Mouse (Mus musculus): ENCODE measurements around the gene S100a2. TPM values are rescaled to one million over a fixed set of nuclear protein-coding genes. Genes with fewer than 3 reads are reported as not detected.
A peak's percentile ranks its signal among the peaks of the same experiment; 100 is the strongest.

The S100a2 gene
- polyA plus RNA-seq, 1 experiment from 2014 or later: not detected

GRCm38 (mm10) chr3:90617586-90617985 is 27.5 kb downstream of the S100a2 start:
- Histone ChIP-seq H3K9me3 (ENCODE audit: control insufficient read depth, low read length) (no peaks in the 10 kb centered on the region), H3K27ac (ENCODE audit: low read depth, low read length) (no peak overlapping the region), H3K36me3 (ENCODE audit: control insufficient read depth, insufficient read depth, low read length) (no peaks in the 10 kb centered on the region), H3K4me2 (ENCODE audit: low read depth) (no peak overlapping the region), H3K27me3 (ENCODE audit: control insufficient read depth, insufficient read depth, low read length) (no peaks in the 10 kb centered on the region), H3K4me3 (ENCODE audit: low read depth, low read length) (no peak overlapping the region), H3K9ac (ENCODE audit: low read length) (no peak overlapping the region), H3K4me1 (ENCODE audit: control insufficient read depth, insufficient read depth, low read length) (no peaks in the 10 kb centered on the region)
- DNase-seq (ENCODE audit: low spot score) (no peak), ATAC-seq (ENCODE audit: insufficient read depth, low FRiP score, low TSS enrichment) (no peak)
- WGBS: 7% methylated on average over 1 of the region's 1 CpGs

- ATAC-seq (ENCODE audit: insufficient read depth, low FRiP score, low TSS enrichment): no peak
- Histone ChIP-seq H3K36me3 (ENCODE audit: control insufficient read depth, insufficient read depth, low read length) (no peaks in the 10 kb centered on the region), H3K9ac (ENCODE audit: low read length) (no peak overlapping the region), H3K27ac (ENCODE audit: low read depth, low read length) (no peak overlapping the region), H3K4me2 (ENCODE audit: low read depth) (no peak overlapping the region), H3K9me3 (ENCODE audit: control insufficient read depth, low read length) (no peaks in the 10 kb centered on the region), H3K4me1 (ENCODE audit: control insufficient read depth, insufficient read depth, low read length) (peaks cover 6% of the 10 kb centered on the region), H3K4me3 (ENCODE audit: low read depth, low read length) (no peak overlapping the region), H3K27me3 (ENCODE audit: control insufficient read depth, insufficient read depth, low read length) (no peaks in the 10 kb centered on the region)
- no peak for DNase-seq (ENCODE audit: low spot score)
- 61% methylated on average over 7 of the region's 7 CpGs for WGBS
These were observed 31.5 kb downstream of the S100a2 start for GRCm38 (mm10) chr3:90621552-90621951.

GRCm38 (mm10) chr3:90623435-90624071 is 33.5 kb downstream of the S100a2 start:
- Histone ChIP-seq H3K9ac (ENCODE audit: low read length) (no peak overlapping the region), H3K27ac (ENCODE audit: low read depth, low read length) (no peak overlapping the region), H3K27me3 (ENCODE audit: control insufficient read depth, insufficient read depth, low read length) (no peaks in the 10 kb centered on the region), H3K4me1 (ENCODE audit: control insufficient read depth, insufficient read depth, low read length) (peaks cover 6% of the 10 kb centered on the region), H3K9me3 (ENCODE audit: control insufficient read depth, low read length) (no peaks in the 10 kb centered on the region), H3K4me3 (ENCODE audit: low read depth, low read length) (no peak overlapping the region), H3K4me2 (ENCODE audit: low read depth) (no peak overlapping the region), H3K36me3 (ENCODE audit: control insufficient read depth, insufficient read depth, low read length) (no peaks in the 10 kb centered on the region)
- ATAC-seq (ENCODE audit: insufficient read depth, low FRiP score, low TSS enrichment) (peak; percentile 58), DNase-seq (ENCODE audit: low spot score) (peak; percentile 43)
- WGBS: 13% methylated on average over 2 of the region's 2 CpGs

- DNase-seq (ENCODE audit: low spot score): no peak
- peaks cover 6% of the 10 kb centered on the region for H3K4me1 ChIP-seq (ENCODE audit: control insufficient read depth, insufficient read depth, low read length)
- no peak overlapping the region for H3K9ac ChIP-seq (ENCODE audit: low read length)
- H3K4me2 ChIP-seq (ENCODE audit: low read depth): no peak overlapping the region
- no peaks in the 10 kb centered on the region for H3K27me3 ChIP-seq (ENCODE audit: control insufficient read depth, insufficient read depth, low read length)
- no peak overlapping the region for H3K27ac ChIP-seq (ENCODE audit: low read depth, low read length)
- H3K36me3 ChIP-seq (ENCODE audit: control insufficient read depth, insufficient read depth, low read length): no peaks in the 10 kb centered on the region
- no peak for ATAC-seq (ENCODE audit: insufficient read depth, low FRiP score, low TSS enrichment)
- WGBS: 75% methylated on average over 5 of the region's 5 CpGs
- no peaks in the 10 kb centered on the region for H3K9me3 ChIP-seq (ENCODE audit: control insufficient read depth, low read length)
- H3K4me3 ChIP-seq (ENCODE audit: low read depth, low read length): no peak overlapping the region
These were observed 35.4 kb downstream of the S100a2 start for GRCm38 (mm10) chr3:90625496-90625895.

GRCm38 (mm10) chr3:90626266-90627021 is 36.4 kb downstream of the S100a2 start:
- Histone ChIP-seq H3K27me3 (ENCODE audit: control insufficient read depth, insufficient read depth, low read length) (no peaks in the 10 kb centered on the region), H3K27ac (ENCODE audit: low read depth, low read length) (no peak overlapping the region), H3K9me3 (ENCODE audit: control insufficient read depth, low read length) (no peaks in the 10 kb centered on the region), H3K36me3 (ENCODE audit: control insufficient read depth, insufficient read depth, low read length) (no peaks in the 10 kb centered on the region), H3K4me2 (ENCODE audit: low read depth) (no peak overlapping the region), H3K4me3 (ENCODE audit: low read depth, low read length) (no peak overlapping the region), H3K9ac (ENCODE audit: low read length) (no peak overlapping the region), H3K4me1 (ENCODE audit: control insufficient read depth, insufficient read depth, low read length) (peaks cover 6% of the 10 kb centered on the region)
- 85% methylated on average over 9 of the region's 9 CpGs for WGBS
- ATAC-seq (ENCODE audit: insufficient read depth, low FRiP score, low TSS enrichment) (no peak), DNase-seq (ENCODE audit: low spot score) (no peak)

- Histone ChIP-seq H3K9ac (ENCODE audit: low read length) (no peak overlapping the region), H3K4me2 (ENCODE audit: low read depth) (no peak overlapping the region), H3K9me3 (ENCODE audit: control insufficient read depth, low read length) (no peaks in the 10 kb centered on the region), H3K36me3 (ENCODE audit: control insufficient read depth, insufficient read depth, low read length) (no peaks in the 10 kb centered on the region), H3K4me1 (ENCODE audit: control insufficient read depth, insufficient read depth, low read length) (peaks cover 6% of the 10 kb centered on the region), H3K4me3 (ENCODE audit: low read depth, low read length) (no peak overlapping the region), H3K27me3 (ENCODE audit: control insufficient read depth, insufficient read depth, low read length) (no peaks in the 10 kb centered on the region), H3K27ac (ENCODE audit: low read depth, low read length) (no peak overlapping the region)
- WGBS: 93% methylated on average over 5 of the region's 5 CpGs
- no peak for ATAC-seq (ENCODE audit: insufficient read depth, low FRiP score, low TSS enrichment)
- no peak for DNase-seq (ENCODE audit: low spot score)
These were observed 37.3 kb downstream of the S100a2 start for GRCm38 (mm10) chr3:90627366-90627765.

- H3K9ac ChIP-seq (ENCODE audit: low read length): no peak overlapping the region
- DNase-seq (ENCODE audit: low spot score): no peak
- 61% methylated on average over 4 of the region's 4 CpGs for WGBS
- no peak for ATAC-seq (ENCODE audit: insufficient read depth, low FRiP score, low TSS enrichment)
- peaks cover 6% of the 10 kb centered on the region for H3K4me1 ChIP-seq (ENCODE audit: control insufficient read depth, insufficient read depth, low read length)
- no peak overlapping the region for H3K4me2 ChIP-seq (ENCODE audit: low read depth)
- no peaks in the 10 kb centered on the region for H3K27me3 ChIP-seq (ENCODE audit: control insufficient read depth, insufficient read depth, low read length)
- H3K27ac ChIP-seq (ENCODE audit: low read depth, low read length): no peak overlapping the region
- H3K9me3 ChIP-seq (ENCODE audit: control insufficient read depth, low read length): no peaks in the 10 kb centered on the region
- no peaks in the 10 kb centered on the region for H3K36me3 ChIP-seq (ENCODE audit: control insufficient read depth, insufficient read depth, low read length)
- no peak overlapping the region for H3K4me3 ChIP-seq (ENCODE audit: low read depth, low read length)
These were observed 37.8 kb downstream of the S100a2 start for GRCm38 (mm10) chr3:90627807-90628206.

- no peak overlapping the region for H3K4me2 ChIP-seq (ENCODE audit: low read depth)
- no peak for ATAC-seq (ENCODE audit: insufficient read depth, low FRiP score, low TSS enrichment)
- no peaks in the 10 kb centered on the region for H3K4me1 ChIP-seq (ENCODE audit: control insufficient read depth, insufficient read depth, low read length)
- no peak overlapping the region for H3K4me3 ChIP-seq (ENCODE audit: low read depth, low read length)
- no peaks in the 10 kb centered on the region for H3K36me3 ChIP-seq (ENCODE audit: control insufficient read depth, insufficient read depth, low read length)
- H3K27me3 ChIP-seq (ENCODE audit: control insufficient read depth, insufficient read depth, low read length): no peaks in the 10 kb centered on the region
- 87% methylated on average over 2 of the region's 2 CpGs for WGBS
- no peaks in the 10 kb centered on the region for H3K9me3 ChIP-seq (ENCODE audit: control insufficient read depth, low read length)
- no peak for DNase-seq (ENCODE audit: low spot score)
- no peak overlapping the region for H3K9ac ChIP-seq (ENCODE audit: low read length)
- no peak overlapping the region for H3K27ac ChIP-seq (ENCODE audit: low read depth, low read length)
These were observed 39.3 kb downstream of the S100a2 start for GRCm38 (mm10) chr3:90629298-90629697.

- H3K9ac ChIP-seq (ENCODE audit: low read length): no peak overlapping the region
- DNase-seq (ENCODE audit: low spot score): no peak
- 80% methylated on average over 2 of the region's 2 CpGs for WGBS
These were observed 41.9 kb downstream of the S100a2 start for GRCm38 (mm10) chr3:90631984-90632383.

More at GRCm38 (mm10) chr3:90631984-90632383, 41.9 kb downstream of the S100a2 start:
- no peak for ATAC-seq (ENCODE audit: insufficient read depth, low FRiP score, low TSS enrichment)
- H3K36me3 ChIP-seq (ENCODE audit: control insufficient read depth, insufficient read depth, low read length): no peaks in the 10 kb centered on the region
- H3K4me3 ChIP-seq (ENCODE audit: low read depth, low read length): no peak overlapping the region
- H3K4me2 ChIP-seq (ENCODE audit: low read depth): no peak overlapping the region
- no peak overlapping the region for H3K27ac ChIP-seq (ENCODE audit: low read depth, low read length)
- H3K9me3 ChIP-seq (ENCODE audit: control insufficient read depth, low read length): no peaks in the 10 kb centered on the region
- no peaks in the 10 kb centered on the region for H3K4me1 ChIP-seq (ENCODE audit: control insufficient read depth, insufficient read depth, low read length)
- H3K27me3 ChIP-seq (ENCODE audit: control insufficient read depth, insufficient read depth, low read length): no peaks in the 10 kb centered on the region

Data from neural tube, embryonic 11.5 days (tissue).